9 mouse cellular contexts compared by ENCODE assay signal in genomic region chr2:125507893-125508292, GRCm38 (mm10). TPM values are rescaled to one million over a fixed set of nuclear protein-coding genes. Genes with fewer than 3 reads are reported as not detected.
A peak's percentile ranks its signal among the peaks of the same experiment; 100 is the strongest.
DNase-seq lines count a peak whose midpoint lies in the region; ATAC-seq lines count a peak whose summit lies in the region.
"Had no signal": no experiment of that assay in that cellular context is flagged by ENCODE, and none has a peak within 500 bp of the region (broad histone marks: within the 10 kb centered on the region; RNA-seq: fewer than 3 reads in every experiment).

TSS of gene Fbn1 (minus strand) at chr2:125507993.

- peak within 1 kb of the TSS; percentile 80 for H3K4me3 ChIP-seq in forebrain, embryonic 16.5 days (replicated peaks; ENCODE audit: low read length)
- H3K4me3 ChIP-seq in hindbrain, embryonic 14.5 days (replicated peaks; ENCODE audit: low read length): peak within 1 kb of the TSS; percentile 82
- peak within 1 kb of the TSS; percentile 76 for H3K4me3 ChIP-seq in neural tube, embryonic 13.5 days

- 84% methylated on average over 4 of the region's 4 CpGs for WGBS in forebrain, embryonic 16.5 days
- 83% methylated on average over 4 of the region's 4 CpGs for WGBS in hindbrain, embryonic 14.5 days
- WGBS in neural tube, embryonic 13.5 days: 86% methylated on average over 4 of the region's 4 CpGs

- DNase-seq in left cerebral cortex, postnatal 4 days: no peak
- DNase-seq in left cerebral cortex, adult 11 months (ENCODE audit: low spot score): no peak
- DNase-seq in hindbrain, embryonic 14.5 days (ENCODE audit: low spot score): no peak
- no peak for DNase-seq in left cerebral cortex, adult 8-10 months (ENCODE audit: low spot score in 2 of 2)
- no peak for DNase-seq in urinary bladder, postnatal 25 days (ENCODE audit: low spot score)
- no peak for DNase-seq in thymus, postnatal 25 days

- no peaks in the 10 kb centered on the region for H3K27me3 ChIP-seq in forebrain, embryonic 16.5 days (replicated peaks; ENCODE audit: control insufficient read depth, insufficient read depth, low read length)
- H3K27me3 ChIP-seq in hindbrain, embryonic 14.5 days (ENCODE audit: control insufficient read depth, insufficient read depth, low read length): no peaks in the 10 kb centered on the region; the same call in 1 of the 2 replicates
- peaks cover 36% of the 10 kb centered on the region for H3K27me3 ChIP-seq in neural tube, embryonic 13.5 days

- H3K4me1 ChIP-seq in forebrain, embryonic 16.5 days (replicated peaks; ENCODE audit: control insufficient read depth, insufficient read depth, low read length): peaks cover 11% of the 10 kb centered on the region
- H3K4me1 ChIP-seq in hindbrain, embryonic 14.5 days (replicated peaks; ENCODE audit: control insufficient read depth, insufficient read depth, low read length): peaks cover 8% of the 10 kb centered on the region; the same call in 1 of the 2 replicates
- peaks cover 19% of the 10 kb centered on the region for H3K4me1 ChIP-seq in neural tube, embryonic 13.5 days (replicated peaks)

- no peaks in the 10 kb centered on the region for H3K36me3 ChIP-seq in forebrain, embryonic 16.5 days (ENCODE audit: control insufficient read depth, insufficient read depth)
- H3K36me3 ChIP-seq in hindbrain, embryonic 14.5 days (replicated peaks; ENCODE audit: control insufficient read depth, insufficient read depth): no peaks in the 10 kb centered on the region
- no peaks in the 10 kb centered on the region for H3K36me3 ChIP-seq in neural tube, embryonic 13.5 days

- intact Hi-C loops in left cerebral cortex, postnatal 4 days (cut with DNase I): loop anchor here (10.0 kb wide), 1 partner anchor 87 kb away; no protein-coding TSS in a partner anchor

- ATAC-seq in forebrain, embryonic 16.5 days: no peak
- ATAC-seq in hindbrain, embryonic 14.5 days (ENCODE audit: low FRiP score): no peak
- no peak for ATAC-seq in neural tube, embryonic 13.5 days (ENCODE audit: low read depth)

- no peak within 1 kb of the TSS for H3K27ac ChIP-seq in forebrain, embryonic 16.5 days (ENCODE audit: low read length)
- no peak within 1 kb of the TSS for H3K27ac ChIP-seq in hindbrain, embryonic 14.5 days
- no peak within 1 kb of the TSS for H3K27ac ChIP-seq in neural tube, embryonic 13.5 days (replicated peaks)

- no peaks in the 10 kb centered on the region for H3K9me3 ChIP-seq in forebrain, embryonic 16.5 days (ENCODE audit: control insufficient read depth, low read length)
- H3K9me3 ChIP-seq in hindbrain, embryonic 14.5 days (ENCODE audit: control insufficient read depth, low read length): no peaks in the 10 kb centered on the region
- H3K9me3 ChIP-seq in neural tube, embryonic 13.5 days: no peaks in the 10 kb centered on the region

- H3K4me2 ChIP-seq in forebrain, embryonic 16.5 days (ENCODE audit: low read length): peak within 1 kb of the TSS; percentile 100
- H3K4me2 ChIP-seq in hindbrain, embryonic 14.5 days (replicated peaks): peak within 1 kb of the TSS; percentile 98
- H3K4me2 ChIP-seq in neural tube, embryonic 13.5 days: peak within 1 kb of the TSS; percentile 98

- peak within 1 kb of the TSS; percentile 79 for H3K9ac ChIP-seq in forebrain, embryonic 16.5 days (replicated peaks; ENCODE audit: low read depth, low read length)
- peak within 1 kb of the TSS; percentile 72 for H3K9ac ChIP-seq in hindbrain, embryonic 14.5 days
- peak within 1 kb of the TSS; percentile 78 for H3K9ac ChIP-seq in neural tube, embryonic 13.5 days

RNA-seq across cellular contexts. Expression of gene Fbn1, which starts in this region (rescaled TPM):
- total RNA-seq in left cerebral cortex, postnatal 4 days (2021): 10 to 100 TPM; 17.4 to 18.3 TPM
- polyA plus RNA-seq in forebrain, embryonic 16.5 days (2015; fragmentation: Nextera tagmentation; extraction: Ambion mirVana): 2.1 and 2.5 TPM in 2 replicates
- polyA plus RNA-seq in hindbrain, embryonic 14.5 days (2014; fragmentation: Nextera tagmentation; extraction: Ambion mirVana): 5.4 and 6.7 TPM in 2 replicates
- polyA plus RNA-seq in neural tube, embryonic 13.5 days (2015; fragmentation: Nextera tagmentation; extraction: Ambion mirVana): 3.6 and 4.4 TPM in 2 replicates
- total RNA-seq in left cerebral cortex, adult 8-10 months (2022): 1 to 10 TPM; 4.7 to 6.3 (median 5.6) TPM
- total RNA-seq: MEL had no signal
